Mouse (Mus musculus): ENCODE measurements around the gene Gimap1. TPM values are rescaled to one million over a fixed set of nuclear protein-coding genes. Genes with fewer than 3 reads are reported as not detected.

The Gimap1 gene
- polyA plus RNA-seq, 1 experiment from 2014 or later: 4.6 TPM

DNA sequence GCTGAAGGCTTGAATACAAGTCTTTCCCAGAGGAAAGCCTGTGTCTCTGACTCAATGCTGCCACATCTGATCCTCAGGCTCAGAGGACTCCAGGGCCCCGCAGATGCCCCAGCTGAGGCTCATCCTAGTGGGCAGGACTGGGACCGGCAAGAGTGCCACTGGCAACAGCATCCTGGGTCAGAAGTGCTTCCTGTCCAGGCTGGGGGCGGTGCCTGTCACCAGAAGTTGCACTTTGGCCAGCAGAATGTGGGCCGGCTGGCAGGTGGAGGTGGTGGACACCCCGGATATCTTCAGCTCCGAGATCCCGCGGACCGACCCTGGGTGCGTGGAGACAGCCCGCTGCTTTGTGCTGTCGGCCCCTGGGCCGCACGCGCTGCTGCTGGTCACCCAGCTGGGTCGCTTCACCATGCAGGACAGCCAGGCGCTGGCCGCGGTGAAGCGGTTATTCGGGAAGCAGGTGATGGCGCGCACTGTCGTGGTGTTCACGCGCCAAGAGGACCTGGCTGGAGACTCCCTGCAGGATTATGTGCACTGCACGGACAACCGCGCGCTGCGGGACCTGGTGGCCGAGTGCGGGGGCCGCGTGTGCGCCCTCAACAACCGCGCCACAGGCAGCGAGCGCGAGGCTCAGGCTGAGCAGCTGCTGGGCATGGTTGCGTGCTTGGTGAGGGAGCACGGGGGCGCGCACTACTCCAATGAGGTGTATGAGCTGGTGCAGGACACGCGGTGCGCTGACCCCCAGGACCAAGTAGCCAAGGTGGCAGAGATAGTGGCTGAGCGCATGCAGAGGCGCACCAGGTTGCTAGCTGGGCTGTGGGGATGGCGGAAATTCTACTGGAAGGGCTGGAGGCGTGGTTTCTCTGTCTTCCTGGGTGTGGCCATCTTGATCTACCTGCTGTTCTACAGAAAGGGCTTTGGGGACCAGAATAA, 3.8 kb downstream of the Gimap1 start:
- Histone ChIP-seq H3K36me3 (no peaks in the 10 kb centered on the region), H3K4me1 (peaks cover 29% of the 10 kb centered on the region), H3K9me3 (replicated peaks) (no peaks in the 10 kb centered on the region), H3K4me3 (peak overlapping the region; percentile 57), H3K27me3 (ENCODE audit: low read depth, poor library complexity, severe bottlenecking) (peaks cover 47% of the 10 kb centered on the region), H3K27ac (replicated peaks) (no peak overlapping the region; the same call in 1 of the 2 replicates)
- peak; percentile 39 for DNase-seq (ENCODE audit: low spot score)
- WGBS: 2% methylated on average over 52 of the region's 52 CpGs

DNA sequence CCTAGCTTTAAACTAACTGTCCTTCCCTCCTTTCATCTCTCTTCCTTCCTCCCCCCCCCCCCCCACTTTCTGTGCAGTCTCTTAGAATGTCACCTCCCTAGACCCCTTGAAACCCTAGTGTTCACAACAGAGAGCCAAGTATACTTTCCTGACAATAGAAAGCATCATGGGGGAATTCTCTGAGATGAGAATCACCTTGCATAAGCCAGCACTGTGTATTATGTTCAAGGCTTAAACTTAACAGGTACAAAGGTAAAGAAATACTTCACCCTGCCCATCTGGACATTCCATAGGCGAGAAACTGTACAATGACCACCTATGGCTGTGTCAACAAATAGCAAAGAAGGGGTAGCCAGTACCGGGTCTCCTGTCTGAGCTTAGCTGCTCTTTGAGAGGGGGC, 6.6 kb downstream of the Gimap1 start:
- Histone ChIP-seq H3K4me1 (peaks cover 25% of the 10 kb centered on the region), H3K4me3 (no peak overlapping the region), H3K27ac (replicated peaks) (no peak overlapping the region), H3K27me3 (ENCODE audit: low read depth, poor library complexity, severe bottlenecking) (peaks cover 44% of the 10 kb centered on the region), H3K9me3 (replicated peaks) (no peaks in the 10 kb centered on the region), H3K36me3 (no peaks in the 10 kb centered on the region)
- 62% methylated on average over 2 of the region's 2 CpGs for WGBS
- no peak for DNase-seq (ENCODE audit: low spot score)

- no peak for DNase-seq (ENCODE audit: low spot score)
- no peaks in the 10 kb centered on the region for H3K36me3 ChIP-seq
- 49% methylated on average over 16 of the region's 16 CpGs for WGBS
These were observed 7.4 kb downstream of the Gimap1 start, which contains the start of gene Gimap5 for GRCm38 (mm10) chr6:48745959-48746889. Gene Gimap5 (plus strand): TSS chr6:48746197.

DNA sequence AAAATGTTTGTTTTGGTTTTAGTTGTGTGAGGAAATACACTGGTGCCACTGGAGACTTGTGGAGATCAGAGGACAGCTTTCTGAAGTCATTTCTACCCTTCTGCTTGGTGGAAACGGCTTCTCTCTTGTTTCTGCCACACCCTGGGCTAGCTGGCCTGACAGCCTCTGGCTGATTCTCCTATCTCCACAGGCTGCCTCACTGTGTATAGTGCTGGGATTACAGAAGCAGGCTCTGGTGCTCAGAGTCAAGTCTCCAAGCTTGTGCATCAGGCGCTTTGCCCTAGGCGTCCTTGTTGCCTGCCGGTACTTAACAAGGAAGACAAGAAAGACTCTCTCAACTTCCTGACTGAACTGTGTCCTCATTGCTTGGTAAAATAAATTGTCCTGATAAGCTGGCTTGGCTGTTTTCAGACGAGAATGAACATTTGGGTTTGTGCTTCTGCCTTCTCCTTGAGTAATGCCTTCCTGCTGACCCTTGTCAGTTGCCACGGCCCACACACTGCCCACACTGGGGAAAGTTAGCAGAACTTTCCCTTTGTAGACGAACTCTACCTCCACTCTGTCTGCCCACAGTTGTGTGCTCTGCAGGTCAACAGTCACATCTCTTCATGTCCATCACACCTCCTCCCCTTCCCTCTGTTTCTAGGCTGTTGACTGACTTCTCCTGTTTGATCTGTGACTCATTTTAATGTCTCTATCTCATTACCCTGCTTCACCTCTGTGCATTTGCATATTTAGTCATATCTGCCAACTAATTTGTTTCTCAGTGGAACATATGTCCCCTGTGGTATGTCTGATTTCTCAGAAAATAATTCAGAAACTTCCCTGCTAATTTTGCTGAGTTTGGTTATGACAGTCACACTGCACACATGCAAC, 8.5 kb downstream of the Gimap1 start:
- Histone ChIP-seq H3K27me3 (ENCODE audit: low read depth, poor library complexity, severe bottlenecking) (peaks cover 31% of the 10 kb centered on the region), H3K9me3 (replicated peaks) (no peaks in the 10 kb centered on the region), H3K4me1 (peaks cover 8% of the 10 kb centered on the region), H3K36me3 (no peaks in the 10 kb centered on the region), H3K4me3 (no peak overlapping the region), H3K27ac (replicated peaks) (no peak overlapping the region)
- DNase-seq (ENCODE audit: low spot score): no peak
- 83% methylated on average over 7 of the region's 7 CpGs for WGBS

More at GRCm38 (mm10) chr6:48745959-48746889, 7.4 kb downstream of the Gimap1 start, which contains the start of gene Gimap5:
- H3K9me3 ChIP-seq (replicated peaks): no peaks in the 10 kb centered on the region
- H3K27me3 ChIP-seq (ENCODE audit: low read depth, poor library complexity, severe bottlenecking): peaks cover 42% of the 10 kb centered on the region
- no peak within 1 kb of the TSS for H3K4me3 ChIP-seq
- H3K4me1 ChIP-seq: peaks cover 19% of the 10 kb centered on the region
- no peak within 1 kb of the TSS for H3K27ac ChIP-seq (replicated peaks)

DNA sequence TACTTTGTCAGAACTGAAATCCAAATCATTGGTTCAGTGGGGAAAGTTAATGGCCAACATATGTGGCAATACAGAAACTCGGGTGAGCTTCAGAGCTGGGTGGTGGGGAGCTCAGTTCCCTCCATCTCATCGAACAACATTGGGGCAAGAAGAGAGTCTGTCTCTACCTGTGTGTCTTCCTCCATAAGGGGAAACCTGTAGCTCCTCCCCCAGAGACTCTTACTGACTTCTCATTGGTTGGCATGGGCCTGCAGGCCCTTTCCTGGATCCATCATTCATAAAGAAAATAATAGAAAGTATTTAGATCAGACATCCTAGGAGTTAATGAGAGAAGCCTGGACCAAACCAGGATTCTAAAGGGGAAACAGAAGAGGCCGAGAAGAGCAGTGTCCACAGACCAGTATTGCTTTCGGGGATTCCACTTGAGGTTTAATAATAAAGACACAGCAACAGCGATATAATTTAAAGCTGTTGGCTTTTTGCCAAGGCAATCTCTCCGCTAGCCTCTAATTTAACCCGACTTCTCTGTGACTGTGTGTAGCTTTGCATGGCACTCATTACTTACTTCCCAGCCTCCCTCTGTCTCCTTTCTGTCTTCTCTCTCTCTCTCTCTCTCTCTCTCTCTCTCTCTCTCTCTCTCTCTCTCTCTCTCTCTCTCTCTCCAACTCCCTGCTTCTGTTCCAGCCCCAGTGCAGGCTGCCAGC, 24.9 kb downstream of the Gimap1 start:
- Histone ChIP-seq H3K4me1 (no peaks in the 10 kb centered on the region), H3K36me3 (no peaks in the 10 kb centered on the region), H3K4me3 (no peak overlapping the region), H3K27me3 (ENCODE audit: low read depth, poor library complexity, severe bottlenecking) (no peaks in the 10 kb centered on the region), H3K9me3 (replicated peaks) (no peaks in the 10 kb centered on the region; the same call in none of the 2 replicates), H3K27ac (replicated peaks) (no peak overlapping the region)
- DNase-seq (ENCODE audit: low spot score): no peak
- WGBS: 95% methylated on average over 7 of the region's 7 CpGs

GRCm38 (mm10) chr6:48764496-48764895, 25.6 kb downstream of the Gimap1 start:
- H3K27me3 ChIP-seq (ENCODE audit: low read depth, poor library complexity, severe bottlenecking): no peaks in the 10 kb centered on the region
- no peaks in the 10 kb centered on the region for H3K4me1 ChIP-seq
- H3K4me3 ChIP-seq: no peak overlapping the region
- H3K27ac ChIP-seq (replicated peaks): no peak overlapping the region
- WGBS: 94% methylated on average over 10 of the region's 10 CpGs
- no peaks in the 10 kb centered on the region; the same call in none of the 2 replicates for H3K9me3 ChIP-seq (replicated peaks)
- no peaks in the 10 kb centered on the region for H3K36me3 ChIP-seq
- no peak for DNase-seq (ENCODE audit: low spot score)

DNA sequence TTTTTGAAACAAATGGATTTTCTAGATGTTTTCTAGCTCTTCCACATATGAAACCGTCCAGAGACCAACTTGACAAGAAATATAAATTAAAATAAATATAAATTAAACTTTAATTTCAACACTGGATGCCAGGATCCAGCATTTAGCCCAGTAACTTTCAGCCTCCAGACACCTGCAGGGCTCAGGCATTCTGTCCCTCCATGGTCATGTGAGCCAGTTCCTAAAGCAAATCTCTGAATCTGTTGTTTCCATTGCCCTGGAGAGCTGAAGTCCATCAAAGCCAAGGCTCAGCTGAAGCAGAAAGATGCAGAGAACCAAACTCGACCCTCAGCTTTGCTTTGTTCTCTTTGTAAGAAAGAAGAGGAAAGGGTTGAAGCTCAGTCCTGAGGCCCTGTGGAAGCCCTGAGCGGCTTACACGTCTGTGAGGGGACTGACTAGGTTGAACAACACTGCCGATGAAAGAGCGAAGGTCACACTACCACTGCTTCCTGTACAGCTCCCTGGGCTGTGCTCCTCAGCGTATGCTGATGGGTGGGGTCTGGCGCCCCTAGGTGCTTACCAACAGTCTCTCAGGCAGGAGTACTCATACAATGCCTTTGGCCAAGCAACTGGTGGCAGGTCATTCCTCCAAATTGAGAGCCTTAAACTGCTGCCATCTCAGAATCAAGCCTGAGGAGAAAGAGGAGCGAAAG, 29.5 kb downstream of the Gimap1 start:
- no peaks in the 10 kb centered on the region for H3K27me3 ChIP-seq (ENCODE audit: low read depth, poor library complexity, severe bottlenecking)
- no peaks in the 10 kb centered on the region; the same call in none of the 2 replicates for H3K9me3 ChIP-seq (replicated peaks)
- DNase-seq (ENCODE audit: low spot score): no peak
- H3K36me3 ChIP-seq: no peaks in the 10 kb centered on the region
- 76% methylated on average over 9 of the region's 9 CpGs for WGBS
- H3K27ac ChIP-seq (replicated peaks): no peak overlapping the region
- no peak overlapping the region for H3K4me3 ChIP-seq
- H3K4me1 ChIP-seq: 0 out of 2 replicates have a peak, but pooled peaks cover 4% of the 10 kb centered on the region

DNA sequence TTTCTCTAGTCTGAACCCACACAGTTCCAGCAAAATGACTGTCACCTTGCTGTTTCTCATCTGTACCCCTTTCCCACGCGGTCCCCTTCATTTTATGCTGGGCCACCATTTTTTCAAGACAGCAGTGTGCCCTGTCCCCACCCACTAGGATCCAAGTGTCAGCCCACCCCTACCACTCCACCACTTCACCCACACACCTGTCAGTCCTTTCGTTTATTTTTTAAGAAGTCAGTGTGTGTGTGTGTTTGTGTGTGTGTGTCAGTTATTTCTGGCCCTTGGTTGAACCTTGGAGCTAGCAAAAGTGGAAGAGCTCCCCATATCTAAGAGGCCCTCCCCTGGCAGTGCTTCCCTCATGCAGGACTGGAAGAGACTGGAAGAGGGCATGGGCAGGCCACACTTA, 30.1 kb downstream of the Gimap1 start:
- 89% methylated on average over 3 of the region's 3 CpGs for WGBS
- Histone ChIP-seq H3K9me3 (replicated peaks) (no peaks in the 10 kb centered on the region; the same call in none of the 2 replicates), H3K27ac (replicated peaks) (no peak overlapping the region), H3K4me1 (0 out of 2 replicates have a peak, but pooled peaks cover 4% of the 10 kb centered on the region), H3K36me3 (no peaks in the 10 kb centered on the region), H3K27me3 (ENCODE audit: low read depth, poor library complexity, severe bottlenecking) (no peaks in the 10 kb centered on the region), H3K4me3 (no peak overlapping the region)
- no peak for DNase-seq (ENCODE audit: low spot score)

DNA sequence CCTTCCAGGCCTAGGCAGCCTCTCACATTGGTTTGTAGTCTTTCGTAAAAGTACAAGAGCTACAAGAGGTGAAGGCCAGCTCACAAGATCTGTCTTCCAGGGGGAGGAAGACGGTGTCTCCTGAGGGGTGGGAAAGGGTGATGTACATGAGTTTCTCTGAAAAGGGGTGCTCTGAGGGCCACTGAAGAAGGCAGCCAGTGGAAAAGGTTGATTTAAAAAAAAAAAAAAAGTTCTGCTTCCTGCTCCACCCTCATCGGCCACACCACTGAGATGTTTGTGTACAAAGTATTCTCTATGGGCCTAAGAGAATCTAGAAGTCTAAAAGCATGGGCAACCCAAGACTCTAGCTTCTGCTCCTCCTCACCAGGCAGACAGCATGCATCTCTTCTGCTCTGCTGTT, 31.8 kb downstream of the Gimap1 start, which contains the start of gene Gimap3:
Gene Gimap3, minus strand, starts transcription at position 156 of the 400 bp plus-strand sequence.
- DNase-seq (ENCODE audit: low spot score): no peak
- no peaks in the 10 kb centered on the region for H3K36me3 ChIP-seq
- no peak within 1 kb of the TSS for H3K27ac ChIP-seq (replicated peaks)
- H3K27me3 ChIP-seq (ENCODE audit: low read depth, poor library complexity, severe bottlenecking): no peaks in the 10 kb centered on the region
- no peaks in the 10 kb centered on the region for H3K9me3 ChIP-seq (replicated peaks)
- WGBS: 87% methylated on average over 3 of the region's 3 CpGs
- H3K4me3 ChIP-seq: no peak within 1 kb of the TSS
- 0 out of 2 replicates have a peak, but pooled peaks cover 4% of the 10 kb centered on the region for H3K4me1 ChIP-seq

DNA sequence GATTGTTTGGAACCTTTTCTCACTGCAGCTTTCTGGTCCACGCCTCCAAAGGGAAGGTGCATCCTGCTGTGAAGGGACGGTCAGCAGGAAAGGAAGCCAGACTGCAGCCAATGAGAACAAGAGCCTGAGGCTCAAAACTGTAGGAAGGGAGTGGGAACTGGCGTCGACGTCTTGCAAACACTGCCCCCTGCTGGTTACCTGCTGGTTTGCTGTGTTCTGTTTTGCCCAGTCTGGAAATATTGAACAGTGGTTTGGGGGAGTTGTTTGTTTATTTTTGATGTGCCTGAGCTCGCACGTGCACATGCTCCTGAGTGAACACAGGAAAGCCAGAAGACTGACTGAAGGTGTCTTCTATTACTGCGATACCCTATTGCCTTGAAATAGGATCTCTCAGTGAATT, 33.2 kb downstream of the Gimap1 start:
- no peak overlapping the region for H3K4me3 ChIP-seq
- H3K27me3 ChIP-seq (ENCODE audit: low read depth, poor library complexity, severe bottlenecking): no peaks in the 10 kb centered on the region
- 13% methylated on average over 8 of the region's 8 CpGs for WGBS
- no peak overlapping the region for H3K27ac ChIP-seq (replicated peaks)
- peak; percentile 78 for DNase-seq (ENCODE audit: low spot score)
- H3K4me1 ChIP-seq: 0 out of 2 replicates have a peak, but pooled peaks cover 4% of the 10 kb centered on the region
- no peaks in the 10 kb centered on the region for H3K9me3 ChIP-seq (replicated peaks)
- no peaks in the 10 kb centered on the region for H3K36me3 ChIP-seq

DNA sequence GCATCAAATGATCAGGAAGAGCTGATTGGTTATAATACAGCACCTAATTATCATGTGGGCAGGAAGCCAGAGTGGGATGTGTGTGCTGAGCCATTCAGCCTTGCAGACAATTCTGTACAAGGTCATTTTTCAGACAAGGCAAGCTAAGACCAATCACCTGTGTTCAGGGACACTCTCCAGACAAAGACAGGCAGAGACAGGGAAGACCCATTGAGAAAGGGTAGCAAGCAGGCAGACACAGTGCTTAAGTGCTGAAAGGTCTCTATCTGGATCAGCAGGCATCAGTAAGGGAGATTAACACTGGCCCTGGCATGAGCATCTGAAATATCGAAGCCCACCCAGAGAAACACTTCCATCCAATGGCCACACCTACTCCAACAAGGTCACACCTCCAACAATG, 45.6 kb downstream of the Gimap1 start:
- Histone ChIP-seq H3K9me3 (replicated peaks) (peaks cover 6% of the 10 kb centered on the region; the same call in 1 of the 2 replicates), H3K27me3 (ENCODE audit: low read depth, poor library complexity, severe bottlenecking) (no peaks in the 10 kb centered on the region), H3K27ac (replicated peaks) (no peak overlapping the region), H3K4me1 (no peaks in the 10 kb centered on the region), H3K36me3 (no peaks in the 10 kb centered on the region), H3K4me3 (no peak overlapping the region)
- WGBS: 93% methylated on average over 1 of the region's 1 CpGs
- DNase-seq (ENCODE audit: low spot score): no peak

Data from midbrain, embryonic 10.5 days (tissue).